Mouse (Mus musculus): Measurements from ENCODE around the gene Pard3b. TPM values are rescaled to one million over a fixed set of nuclear protein-coding genes. Genes with fewer than 3 reads are reported as not detected.

The Pard3b gene
- polyA plus RNA-seq, 2 experiments: 0.44 to 1.4 TPM

- DNase-seq (ENCODE audit: low read depth in 3 of 3, low spot score in 3 of 3): no peak
- no peaks in the 10 kb centered on the region for H3K27me3 ChIP-seq (ENCODE audit: control insufficient read depth, insufficient read depth, low read length)
- no peaks in the 10 kb centered on the region for H3K4me1 ChIP-seq (replicated peaks; ENCODE audit: control insufficient read depth in 2 of 2, insufficient read depth in 2 of 2, low read length in 1 of 2)
- no peak overlapping the region for H3K9ac ChIP-seq (replicated peaks)
- no peak overlapping the region for H3K4me3 ChIP-seq (ENCODE audit: insufficient read depth in 1 of 2, low read depth in 2 of 2, low read length in 2 of 2)
- H3K27ac ChIP-seq: no peak overlapping the region
- H3K36me3 ChIP-seq (replicated peaks; ENCODE audit: control insufficient read depth, insufficient read depth, low read depth): no peaks in the 10 kb centered on the region
- no peak for TF ChIP-seq EP300 (IDR thresholded peaks at IDR 0.05; ENCODE audit: low read depth)
- no peak for TF ChIP-seq CTCF (IDR thresholded peaks at IDR 0.05; ENCODE audit: low read depth)
- ATAC-seq (ENCODE audit: insufficient read depth): no peak
- H3K9me3 ChIP-seq (ENCODE audit: control insufficient read depth, low read length): no peaks in the 10 kb centered on the region
- H3K4me2 ChIP-seq (ENCODE audit: low read depth): no peak overlapping the region
- WGBS (ENCODE audit: insufficient replicate concordance): 39% methylated on average over 5 of the region's 5 CpGs
Observed at GRCm38 (mm10) chr1:62229129-62229528, 590.5 kb downstream of the Pard3b start.

DNA sequence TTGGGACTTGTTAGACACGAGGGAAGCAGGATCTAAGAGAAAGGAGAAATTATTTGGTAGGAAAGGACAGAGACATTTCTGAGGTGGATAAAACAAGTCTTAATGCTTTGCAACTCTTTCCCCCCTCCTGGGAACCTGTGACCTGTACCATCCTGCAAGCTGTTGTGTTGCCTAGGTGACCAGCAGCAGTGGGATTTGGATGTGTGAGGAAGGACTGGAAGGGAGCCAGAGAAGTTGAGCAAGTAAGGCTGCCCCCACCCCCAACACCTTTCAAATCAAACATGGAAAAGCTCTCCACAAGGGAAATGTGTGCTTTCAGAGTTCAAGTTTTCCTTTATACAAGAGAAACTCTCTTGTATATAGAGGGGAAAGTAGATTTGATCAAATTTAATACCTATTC, 595.4 kb downstream of the Pard3b start:
- no peaks in the 10 kb centered on the region for H3K4me1 ChIP-seq (replicated peaks; ENCODE audit: control insufficient read depth in 2 of 2, insufficient read depth in 2 of 2, low read length in 1 of 2)
- no peak overlapping the region for H3K4me2 ChIP-seq (ENCODE audit: low read depth)
- H3K36me3 ChIP-seq (replicated peaks; ENCODE audit: control insufficient read depth, insufficient read depth, low read depth): no peaks in the 10 kb centered on the region
- H3K27ac ChIP-seq: no peak overlapping the region
- ATAC-seq (ENCODE audit: insufficient read depth): no peak
- H3K4me3 ChIP-seq (ENCODE audit: insufficient read depth in 1 of 2, low read depth in 2 of 2, low read length in 2 of 2): no peak overlapping the region
- no peak overlapping the region for H3K9ac ChIP-seq (replicated peaks)
- H3K27me3 ChIP-seq (ENCODE audit: control insufficient read depth, insufficient read depth, low read length): no peaks in the 10 kb centered on the region
- TF ChIP-seq EP300 (IDR thresholded peaks at IDR 0.05; ENCODE audit: low read depth) (no peak), CTCF (IDR thresholded peaks at IDR 0.05; ENCODE audit: low read depth) (no peak)
- H3K9me3 ChIP-seq (ENCODE audit: control insufficient read depth, low read length): no peaks in the 10 kb centered on the region
- 27% methylated on average over 1 of the region's 1 CpGs for WGBS (ENCODE audit: insufficient replicate concordance)
- DNase-seq (ENCODE audit: low read depth in 3 of 3, low spot score in 3 of 3): peak; percentile 6 to 15 (median 7)

GRCm38 (mm10) chr1:62235121-62235520, 596.5 kb downstream of the Pard3b start:
- no peak for TF ChIP-seq CTCF (IDR thresholded peaks at IDR 0.05; ENCODE audit: low read depth)
- TF ChIP-seq EP300 (IDR thresholded peaks at IDR 0.05; ENCODE audit: low read depth): no peak
- Histone ChIP-seq H3K36me3 (replicated peaks; ENCODE audit: control insufficient read depth, insufficient read depth, low read depth) (no peaks in the 10 kb centered on the region), H3K4me1 (replicated peaks; ENCODE audit: control insufficient read depth in 2 of 2, insufficient read depth in 2 of 2, low read length in 1 of 2) (no peaks in the 10 kb centered on the region), H3K4me3 (ENCODE audit: insufficient read depth in 1 of 2, low read depth in 2 of 2, low read length in 2 of 2) (no peak overlapping the region), H3K27me3 (ENCODE audit: control insufficient read depth, insufficient read depth, low read length) (no peaks in the 10 kb centered on the region), H3K9me3 (ENCODE audit: control insufficient read depth, low read length) (no peaks in the 10 kb centered on the region), H3K9ac (replicated peaks) (no peak overlapping the region), H3K27ac (no peak overlapping the region), H3K4me2 (ENCODE audit: low read depth) (no peak overlapping the region)
- DNase-seq (ENCODE audit: low read depth in 3 of 3, low spot score in 3 of 3) (no peak), ATAC-seq (ENCODE audit: insufficient read depth) (no peak)
- WGBS (ENCODE audit: insufficient replicate concordance): 71% methylated on average over 5 of the region's 5 CpGs

DNA sequence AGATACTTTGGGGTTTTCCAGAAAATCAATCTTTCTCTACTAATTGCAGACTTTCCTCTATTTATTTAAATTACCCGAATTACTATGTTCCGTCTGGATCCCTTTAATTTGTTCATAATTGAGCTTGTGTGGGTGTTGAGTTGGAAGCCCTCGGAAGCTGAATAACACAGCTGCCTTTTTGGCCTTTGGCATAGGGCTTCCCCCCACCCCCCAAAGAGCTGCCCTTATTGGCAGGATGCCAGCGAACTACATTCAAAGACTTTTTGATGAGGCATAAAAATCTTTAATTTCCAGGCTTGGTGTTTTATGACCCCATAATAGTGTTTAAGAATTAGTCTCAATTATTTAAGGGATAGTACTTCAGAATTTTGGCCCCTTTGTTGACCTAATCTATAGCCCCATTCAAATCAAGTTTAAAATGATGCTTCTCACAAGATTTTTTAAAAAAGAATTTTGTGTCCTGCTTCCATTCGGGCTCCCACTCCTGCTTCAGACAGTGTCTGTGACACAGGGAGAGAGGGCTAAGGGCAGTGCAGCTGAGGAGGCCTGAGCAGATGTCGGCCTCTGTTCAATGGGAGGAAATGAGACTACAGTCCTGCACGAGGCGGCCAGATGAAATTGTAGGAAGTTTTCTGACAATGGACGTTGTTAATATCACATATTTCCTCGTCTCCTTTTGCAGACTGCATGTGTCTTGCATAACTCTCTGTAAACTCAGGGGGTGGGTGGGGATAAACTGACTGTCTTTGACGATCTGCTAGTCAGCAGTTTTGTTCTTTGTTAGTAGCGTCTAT, 605.8 kb downstream of the Pard3b start:
- Histone ChIP-seq H3K9ac (replicated peaks) (no peak overlapping the region), H3K36me3 (replicated peaks; ENCODE audit: control insufficient read depth, insufficient read depth, low read depth) (no peaks in the 10 kb centered on the region), H3K9me3 (ENCODE audit: control insufficient read depth, low read length) (no peaks in the 10 kb centered on the region), H3K4me2 (ENCODE audit: low read depth) (no peak overlapping the region), H3K4me1 (replicated peaks; ENCODE audit: control insufficient read depth in 2 of 2, insufficient read depth in 2 of 2, low read length in 1 of 2) (no peaks in the 10 kb centered on the region), H3K27me3 (ENCODE audit: control insufficient read depth, insufficient read depth, low read length) (no peaks in the 10 kb centered on the region), H3K4me3 (ENCODE audit: insufficient read depth in 1 of 2, low read depth in 2 of 2, low read length in 2 of 2) (no peak overlapping the region), H3K27ac (no peak overlapping the region)
- ATAC-seq (ENCODE audit: insufficient read depth): no peak
- no peak for TF ChIP-seq CTCF (IDR thresholded peaks at IDR 0.05; ENCODE audit: low read depth)
- TF ChIP-seq EP300 (IDR thresholded peaks at IDR 0.05; ENCODE audit: low read depth): no peak
- 41% methylated on average over 12 of the region's 12 CpGs for WGBS (ENCODE audit: insufficient replicate concordance)
- DNase-seq (ENCODE audit: low read depth in 3 of 3, low spot score in 3 of 3): no peak

GRCm38 (mm10) chr1:62252432-62252831, 613.8 kb downstream of the Pard3b start:
- DNase-seq (ENCODE audit: low read depth in 3 of 3, low spot score in 3 of 3) (no peak), ATAC-seq (ENCODE audit: insufficient read depth) (no peak)
- TF ChIP-seq EP300 (IDR thresholded peaks at IDR 0.05; ENCODE audit: low read depth) (no peak), CTCF (IDR thresholded peaks at IDR 0.05; ENCODE audit: low read depth) (no peak)
- H3K27ac ChIP-seq: no peak overlapping the region
- H3K36me3 ChIP-seq (replicated peaks; ENCODE audit: control insufficient read depth, insufficient read depth, low read depth): no peaks in the 10 kb centered on the region
- no peaks in the 10 kb centered on the region for H3K4me1 ChIP-seq (replicated peaks; ENCODE audit: control insufficient read depth in 2 of 2, insufficient read depth in 2 of 2, low read length in 1 of 2)
- no peak overlapping the region for H3K9ac ChIP-seq (replicated peaks)
- WGBS (ENCODE audit: insufficient replicate concordance): 30% methylated on average over 1 of the region's 1 CpGs
- H3K9me3 ChIP-seq (ENCODE audit: control insufficient read depth, low read length): no peaks in the 10 kb centered on the region
- no peaks in the 10 kb centered on the region for H3K27me3 ChIP-seq (ENCODE audit: control insufficient read depth, insufficient read depth, low read length)
- no peak overlapping the region for H3K4me3 ChIP-seq (ENCODE audit: insufficient read depth in 1 of 2, low read depth in 2 of 2, low read length in 2 of 2)
- no peak overlapping the region for H3K4me2 ChIP-seq (ENCODE audit: low read depth)
